Mouse (Mus musculus) small intestine, adult 2 months (tissue): ENCODE results near the gene Nasp. TPM values are rescaled to one million over a fixed set of nuclear protein-coding genes. Genes with fewer than 3 reads are reported as not detected.

Source experiments
- H3K27ac ChIP-seq: fragments of 200-500 bp; 2 replicates; pipeline ENCODE4 v1.5.1; 2012; ENCODE audit warnings: low read depth, low read length, control low read depth, inconsistent platforms; ENCODE audit not compliant: insufficient read depth
- H3K27me3 ChIP-seq: fragments of 200-500 bp; 2 replicates; pipeline ENCODE4 v1.6.1; 2012; ENCODE audit warnings: mild to moderate bottlenecking, moderate library complexity, low read length, inconsistent platforms; ENCODE audit not compliant: control insufficient read depth, insufficient read depth
- H3K36me3 ChIP-seq: fragments of 200-500 bp; 2 replicates; pipeline ENCODE4 v1.6.1; 2012; ENCODE audit warnings: mild to moderate bottlenecking, low read length, control low read depth, inconsistent platforms; ENCODE audit not compliant: control insufficient read depth, insufficient read depth
- H3K4me1 ChIP-seq: fragments of 200-500 bp; 2 replicates; pipeline ENCODE4 v1.6.1; 2012; ENCODE audit warnings: low read length, inconsistent platforms, mixed read lengths; ENCODE audit not compliant: control insufficient read depth, insufficient read depth, insufficient read length
- H3K4me3 ChIP-seq: fragments of 200-500 bp; 2 replicates; pipeline ENCODE4 v1.5.1; 2012; ENCODE audit warnings: low read depth, mild to moderate bottlenecking, control low read depth, inconsistent platforms, low read length, moderate library complexity
- CTCF ChIP-seq: fragments of 200-500 bp; IDR thresholded peaks from 2 replicates; pipeline ENCODE4 v1.5.1; 2012; ENCODE audit warnings: low read depth, mild to moderate bottlenecking, control low read depth, inconsistent platforms, low read length, moderate library complexity, mixed read lengths; ENCODE audit not compliant: insufficient replicate concordance, insufficient read length; ENCODE audit errors: extremely low read depth
- POLR2A ChIP-seq: fragments of 200-500 bp; IDR thresholded peaks from 2 replicates; pipeline ENCODE4 v1.6.1; 2012; ENCODE audit warnings: low read depth, mild to moderate bottlenecking, control low read depth, inconsistent platforms, low read length, moderate library complexity
- WGBS: fragments of 180-500 bp; shearing (Covaris S2); methylation state at CpG from one replicate; pipeline ENCODE4 v1.1.7; 2018; 5-methylcytosine and 5-hydroxymethylcytosine counted together
- polyA plus RNA-seq: library from polyadenylated mRNA; depleted of rRNA; stranded (reverse); fragments of >200 nt; gene quantifications from 2 replicates; pipeline ENCODE4 v1.2.3, GENCODE M21; 2012

Gene Nasp
- polyA plus RNA-seq, 1 experiment, result 0.96 TPM

DNA sequence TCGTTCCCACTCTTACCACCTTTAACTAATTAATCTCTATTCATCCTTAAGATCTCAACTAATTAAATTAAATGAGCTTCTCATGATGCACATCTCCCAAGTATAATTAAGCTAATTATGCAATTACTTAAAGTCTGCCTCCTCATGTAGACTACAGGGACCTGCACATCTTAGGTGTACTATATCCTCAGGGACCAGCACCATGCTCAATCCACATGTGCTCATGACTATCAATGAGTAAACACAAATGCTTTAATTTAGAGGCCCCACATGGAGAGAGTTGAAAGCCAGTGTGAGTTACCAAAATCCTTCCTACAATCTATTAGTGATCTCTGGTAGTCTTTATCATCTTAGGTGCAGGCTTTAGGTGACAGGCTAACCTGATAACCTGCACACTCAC, 7.5 kb upstream of the Nasp start:
- Histone ChIP-seq H3K36me3 (peaks cover 48% of the 10 kb centered on the region), H3K4me3 (no peak overlapping the region)
- WGBS, result 96% methylated on average over 1 of the region's 1 CpGs

DNA sequence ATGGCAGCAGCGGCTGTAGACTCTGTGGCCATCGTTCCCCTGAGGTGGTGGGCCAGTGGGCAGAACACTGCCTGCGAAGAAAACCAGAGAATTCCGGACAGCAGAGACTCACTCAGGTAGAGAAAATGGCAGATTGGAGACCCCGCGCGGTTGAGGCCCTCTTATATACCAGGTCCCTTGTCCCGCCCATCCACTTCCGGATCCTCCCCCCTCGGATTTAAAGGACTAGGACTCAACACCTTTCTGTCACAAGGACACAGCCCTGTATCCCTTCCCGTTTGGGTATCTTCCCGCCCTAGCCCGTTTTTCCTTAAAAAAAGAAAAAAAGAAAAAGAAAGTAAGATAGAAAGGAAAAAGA, 403 bp downstream of the Nasp start:
- TF ChIP-seq CTCF (no peak), POLR2A (peak; percentile 76; the same call in 1 of the 2 replicates)
- H3K4me3 ChIP-seq, result peak overlapping the region; percentile 86

More for the DNA sequence above, 7.5 kb upstream of the Nasp start:
- H3K27me3 ChIP-seq, result no peaks in the 10 kb centered on the region
- H3K4me1 ChIP-seq, result no peaks in the 10 kb centered on the region
- TF ChIP-seq CTCF (no peak), POLR2A (no peak)
- H3K27ac ChIP-seq, result no peak overlapping the region

DNA sequence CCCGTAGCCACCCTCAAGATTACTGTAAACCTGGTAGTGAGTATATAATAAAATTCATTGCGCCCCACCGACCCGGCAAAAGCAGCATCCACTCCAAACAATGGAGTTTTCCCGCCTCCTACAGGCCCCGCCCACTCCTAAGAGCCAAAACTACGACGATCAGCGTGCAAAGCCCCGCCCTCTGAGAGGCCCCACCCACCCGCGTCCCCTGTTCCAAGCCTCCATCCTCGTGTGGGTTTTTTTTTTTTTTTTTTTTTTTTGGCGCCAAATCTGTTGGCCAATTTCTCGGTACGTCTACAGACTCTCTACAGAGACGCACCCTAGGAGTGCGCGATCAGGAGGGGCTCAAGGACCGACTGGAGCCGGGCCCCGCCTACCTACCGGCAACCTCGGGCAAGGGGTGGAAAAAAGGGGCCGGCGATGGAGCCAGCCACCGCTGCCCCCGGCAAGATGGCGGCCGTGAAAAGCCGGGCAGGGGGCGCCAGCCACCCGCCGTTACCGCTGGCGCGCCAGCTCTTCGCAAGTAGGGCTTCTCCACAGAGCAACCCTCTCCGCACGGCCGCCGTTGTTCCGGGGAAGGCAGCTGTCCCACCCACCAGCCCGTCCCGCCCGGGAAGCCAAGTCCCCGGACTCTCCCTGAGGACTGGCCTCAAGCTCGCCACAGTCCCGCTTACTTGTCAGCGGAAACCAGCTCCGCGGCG, 933 bp downstream of the Nasp start:
- peak overlapping the region; percentile 77 for H3K27ac ChIP-seq
- 0% methylated on average over 53 of the region's 53 CpGs for WGBS
- TF ChIP-seq POLR2A (no peak), CTCF (no peak)
- no peaks in the 10 kb centered on the region for H3K27me3 ChIP-seq
- H3K4me1 ChIP-seq, result 0 out of 2 replicates have a peak, but pooled peaks cover 2% of the 10 kb centered on the region
- H3K4me3 ChIP-seq, result peak overlapping the region; percentile 86
- H3K36me3 ChIP-seq, result peaks cover 2% of the 10 kb centered on the region; the same call in 1 of the 2 replicates

More for the DNA sequence above, 403 bp downstream of the Nasp start:
- Histone ChIP-seq H3K36me3 (0 out of 2 replicates have a peak, but pooled peaks cover 1% of the 10 kb centered on the region), H3K4me1 (0 out of 2 replicates have a peak, but pooled peaks cover 2% of the 10 kb centered on the region), H3K27me3 (no peaks in the 10 kb centered on the region), H3K27ac (peak overlapping the region; percentile 77)
- WGBS, result under 1% methylated on average over 13 of the region's 13 CpGs

DNA sequence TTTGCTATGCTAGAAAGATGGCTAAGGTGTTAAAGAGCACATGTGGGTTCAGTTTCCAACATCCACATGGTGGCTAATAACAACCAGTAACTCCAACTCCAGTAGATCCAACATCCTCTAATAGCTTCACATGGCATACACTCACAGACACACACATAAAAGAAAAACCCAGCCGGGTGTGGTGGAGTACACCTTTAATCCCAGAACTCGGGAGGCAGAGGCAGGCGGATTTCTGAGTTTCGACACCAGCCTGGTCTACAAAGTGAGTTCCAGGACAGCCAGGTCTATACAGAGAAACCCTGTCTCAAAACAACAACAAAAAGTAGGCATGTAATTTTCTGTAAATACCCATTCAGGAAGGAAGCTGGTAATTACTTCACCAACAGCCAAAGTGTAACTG, 2.9 kb downstream of the Nasp start:
- Histone ChIP-seq H3K36me3 (peaks cover 7% of the 10 kb centered on the region; the same call in 1 of the 2 replicates), H3K27ac (no peak overlapping the region), H3K27me3 (no peaks in the 10 kb centered on the region), H3K4me1 (0 out of 2 replicates have a peak, but pooled peaks cover 2% of the 10 kb centered on the region), H3K4me3 (no peak overlapping the region)
- TF ChIP-seq POLR2A (no peak), CTCF (no peak)
- WGBS, result 84% methylated on average over 4 of the region's 4 CpGs

DNA sequence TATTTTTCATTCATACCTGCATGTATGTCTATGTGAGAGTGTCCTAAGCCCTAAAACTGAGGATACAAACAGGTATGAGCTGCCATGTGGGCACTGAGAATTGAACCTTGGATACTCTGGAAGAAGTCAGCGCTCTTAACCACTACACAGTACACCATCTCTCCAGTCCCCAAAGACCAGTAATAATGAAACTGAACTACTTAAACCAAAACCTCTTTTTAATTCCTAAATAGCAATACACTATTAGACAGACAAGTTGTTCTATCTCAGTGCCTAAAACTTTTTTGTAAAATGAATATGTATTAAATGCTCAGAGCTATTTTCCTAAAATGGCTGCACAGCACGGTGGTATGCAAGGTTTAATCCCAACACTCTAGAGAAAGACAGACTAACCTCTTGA, 12.5 kb downstream of the Nasp start:
- WGBS, result 91% methylated on average over 2 of the region's 2 CpGs
- H3K27me3 ChIP-seq, result no peaks in the 10 kb centered on the region
- TF ChIP-seq CTCF (no peak), POLR2A (no peak)
- H3K36me3 ChIP-seq, result peaks cover 31% of the 10 kb centered on the region
- H3K4me3 ChIP-seq, result no peak overlapping the region
- no peaks in the 10 kb centered on the region for H3K4me1 ChIP-seq
- H3K27ac ChIP-seq, result no peak overlapping the region

DNA sequence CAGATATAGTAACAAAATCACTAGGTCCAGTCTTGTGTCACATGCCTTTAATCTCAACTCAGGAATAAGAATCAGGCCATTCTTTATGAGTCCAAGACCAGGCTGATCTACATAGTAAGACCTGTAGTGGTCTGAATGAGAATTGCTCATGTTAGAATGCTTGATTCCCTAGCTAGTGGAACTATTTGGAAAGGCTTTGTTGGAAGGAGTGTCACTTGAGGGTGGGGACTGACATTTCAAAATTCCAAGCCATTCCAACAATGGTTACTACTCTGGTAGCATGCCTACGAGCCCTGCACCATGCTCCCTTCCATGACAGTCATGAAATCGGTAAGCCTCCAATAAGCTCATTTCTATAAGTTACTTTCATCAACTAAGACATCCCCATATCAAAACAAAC, 15.1 kb downstream of the Nasp start:
- H3K27ac ChIP-seq, result no peak overlapping the region
- H3K27me3 ChIP-seq, result no peaks in the 10 kb centered on the region
- H3K4me3 ChIP-seq, result no peak overlapping the region
- peaks cover 36% of the 10 kb centered on the region for H3K36me3 ChIP-seq
- WGBS, result 96% methylated on average over 2 of the region's 2 CpGs
- TF ChIP-seq POLR2A (no peak), CTCF (no peak)
- no peaks in the 10 kb centered on the region for H3K4me1 ChIP-seq

DNA sequence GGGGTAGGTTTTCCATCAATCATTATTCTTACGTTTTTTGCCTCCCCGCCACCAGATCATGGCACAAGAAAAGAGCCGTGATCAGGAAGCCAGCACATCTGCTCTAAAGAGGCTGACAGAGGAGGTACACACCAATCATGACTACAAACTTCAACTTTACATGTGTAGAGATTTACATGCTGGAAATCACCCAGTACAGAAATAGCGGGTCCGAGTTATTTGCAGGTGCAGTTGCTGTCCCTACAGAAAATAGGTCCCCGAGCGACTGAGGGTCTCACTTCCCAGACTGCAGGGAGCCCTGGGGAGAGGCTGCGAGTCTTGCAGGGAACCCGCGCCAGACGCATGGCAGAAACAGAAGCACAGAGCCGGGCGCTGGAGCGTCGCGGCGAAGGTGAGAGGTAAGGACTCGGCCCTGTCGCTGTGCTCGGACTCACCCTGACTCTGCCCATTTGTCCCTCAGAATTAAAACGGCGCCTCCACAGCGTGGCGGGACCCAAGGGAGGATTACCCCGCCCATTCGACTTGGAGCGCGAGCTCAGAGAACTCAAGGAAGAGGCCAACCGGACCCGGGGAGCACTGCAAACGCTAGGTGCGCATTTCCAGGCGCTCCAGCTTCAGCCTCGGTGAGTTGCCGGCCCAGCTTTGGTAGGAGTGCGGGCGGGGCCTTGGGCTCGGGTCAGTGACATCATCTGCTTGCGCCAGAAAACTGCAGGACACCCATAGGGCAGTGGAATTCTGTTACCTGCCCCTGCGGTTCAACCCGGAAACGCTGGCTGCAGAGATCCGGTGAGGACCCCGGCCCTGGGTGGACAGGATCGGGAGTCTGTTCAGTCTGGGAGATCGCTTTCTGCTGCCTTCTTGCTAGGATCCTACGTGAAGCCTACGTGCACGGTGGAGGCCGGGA, 30.5 kb downstream of the Nasp start:
- Histone ChIP-seq H3K4me3 (peak overlapping the region; percentile 91), H3K27me3 (no peaks in the 10 kb centered on the region), H3K36me3 (peaks cover 30% of the 10 kb centered on the region), H3K27ac (peak overlapping the region; percentile 82), H3K4me1 (peaks cover 2% of the 10 kb centered on the region; the same call in 1 of the 2 replicates)
- TF ChIP-seq CTCF, result 0 out of 2 replicates have a peak, but pooled peaks have one; percentile 6
- peak; percentile 53; the same call in 1 of the 2 replicates for TF ChIP-seq POLR2A
- under 1% methylated on average over 50 of the region's 50 CpGs for WGBS
